Comparison of ENCODE assay signal across 9 mouse cellular contexts in the genomic region with DNA sequence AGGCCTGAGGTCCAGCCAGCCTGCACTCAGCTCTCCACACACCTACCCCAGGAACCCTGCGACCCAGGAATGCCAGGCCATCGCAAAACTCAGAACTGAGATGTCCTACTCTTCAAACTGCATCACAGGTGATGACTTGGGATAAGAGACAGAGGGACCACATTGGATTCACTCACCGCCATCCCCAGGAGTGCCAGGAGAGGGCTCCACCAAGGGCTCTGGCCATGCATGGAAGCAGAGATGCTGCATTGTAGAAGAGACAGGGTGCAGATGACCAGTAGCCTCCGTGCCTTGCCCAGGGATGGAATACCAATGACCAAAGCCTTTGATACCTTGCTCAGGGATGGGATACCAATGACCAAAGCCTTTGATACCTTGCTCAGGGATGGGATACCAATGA. TPM values are rescaled to one million over a fixed set of nuclear protein-coding genes. Genes with fewer than 3 reads are reported as not detected.
DNase-seq lines count a peak whose midpoint lies in the region; ATAC-seq and TF ChIP-seq lines count a peak whose summit lies in the region.
"Had no signal": no experiment of that assay in that cellular context is flagged by ENCODE, and none has a peak within 500 bp of the region (broad histone marks: within the 10 kb centered on the region; RNA-seq: fewer than 3 reads in every experiment).

No protein-coding gene starts in this region.

- no peak overlapping the region for H3K4me3 ChIP-seq in cerebellum, adult 2 months (replicated peaks; ENCODE audit: insufficient read depth, low read depth, low read length)
- no peak overlapping the region for H3K4me3 ChIP-seq in kidney, postnatal 0 days (replicated peaks; ENCODE audit: low read depth, low read length)
- no peak overlapping the region for H3K4me3 ChIP-seq in kidney, embryonic 16.5 days (ENCODE audit: low read length)
- H3K4me3 ChIP-seq in limb, embryonic 11.5 days (ENCODE audit: low read depth, low read length): no peak overlapping the region
- H3K4me3 ChIP-seq: neural tube, embryonic 12.5 days had no signal

- H3K27me3 ChIP-seq in cerebellum, adult 2 months (ENCODE audit: control insufficient read depth, insufficient read depth, low read length): no peaks in the 10 kb centered on the region
- H3K27me3 ChIP-seq in kidney, postnatal 0 days (ENCODE audit: insufficient read depth, low read length): no peaks in the 10 kb centered on the region
- no peaks in the 10 kb centered on the region for H3K27me3 ChIP-seq in kidney, embryonic 16.5 days (ENCODE audit: insufficient read depth, low read length)
- no peaks in the 10 kb centered on the region for H3K27me3 ChIP-seq in limb, embryonic 11.5 days (ENCODE audit: control insufficient read depth, insufficient read depth, low read length)
- H3K27me3 ChIP-seq: neural tube, embryonic 12.5 days had no signal

- peak in 1 of 2 experiments; percentile 40 for DNase-seq in cerebellum, adult 2 months
- DNase-seq in cerebellum, adult 8-10 months: no peak
- DNase-seq in kidney, postnatal 0 days (ENCODE audit: low spot score): peak; percentile 68
- peak; percentile 65 for DNase-seq in MN1 (ENCODE audit: low spot score)
- DNase-seq in limb, embryonic 11.5 days (ENCODE audit: low spot score): peak; percentile 47
- no peak for DNase-seq in left cerebral cortex, adult 8-10 months (ENCODE audit: low spot score in 2 of 2)
- no peak for DNase-seq in heart, adult 11 months

- no peaks in the 10 kb centered on the region for H3K9me3 ChIP-seq in kidney, postnatal 0 days (replicated peaks; ENCODE audit: low read length)
- H3K9me3 ChIP-seq in kidney, embryonic 16.5 days (ENCODE audit: low read length): 0 out of 2 replicates have a peak, but pooled peaks cover 1% of the 10 kb centered on the region
- H3K9me3 ChIP-seq in limb, embryonic 11.5 days (ENCODE audit: control insufficient read depth, low read length): no peaks in the 10 kb centered on the region
- H3K9me3 ChIP-seq: neural tube, embryonic 12.5 days had no signal

- H3K9ac ChIP-seq in kidney, postnatal 0 days (ENCODE audit: low read depth, low read length): no peak overlapping the region
- no peak overlapping the region for H3K9ac ChIP-seq in kidney, embryonic 16.5 days (replicated peaks; ENCODE audit: low read length)
- 0 out of 2 replicates have a peak overlapping the region, but pooled peaks have one; percentile 27 for H3K9ac ChIP-seq in limb, embryonic 11.5 days (ENCODE audit: low read length)
- H3K9ac ChIP-seq: neural tube, embryonic 12.5 days had no signal

- peak; percentile 59; the same call in 1 of the 2 replicates for TF ChIP-seq CTCF in cerebellum, adult 2 months (IDR thresholded peaks at IDR 0.05; ENCODE audit: borderline replicate concordance, insufficient read depth, low read depth, low read length)
- peak; percentile 77 for TF ChIP-seq CTCF in kidney, postnatal 0 days (IDR thresholded peaks at IDR 0.05; ENCODE audit: low read depth)

- no peak overlapping the region for H3K27ac ChIP-seq in cerebellum, adult 2 months (ENCODE audit: insufficient read depth, low read length)
- H3K27ac ChIP-seq in kidney, postnatal 0 days: no peak overlapping the region
- H3K27ac ChIP-seq in kidney, embryonic 16.5 days (ENCODE audit: low read length): no peak overlapping the region
- no peak overlapping the region for H3K27ac ChIP-seq in limb, embryonic 11.5 days (replicated peaks; ENCODE audit: low read depth, low read length)
- H3K27ac ChIP-seq: neural tube, embryonic 12.5 days had no signal

- H3K36me3 ChIP-seq in kidney, postnatal 0 days (ENCODE audit: insufficient read depth, low read length): no peaks in the 10 kb centered on the region
- H3K36me3 ChIP-seq in kidney, embryonic 16.5 days (ENCODE audit: insufficient read depth, low read length): no peaks in the 10 kb centered on the region
- H3K36me3 ChIP-seq in limb, embryonic 11.5 days (ENCODE audit: control insufficient read depth, insufficient read depth, low read length): no peaks in the 10 kb centered on the region; the same call in 1 of the 2 replicates
- H3K36me3 ChIP-seq: neural tube, embryonic 12.5 days had no signal

- H3K4me2 ChIP-seq in kidney, postnatal 0 days (ENCODE audit: low read length): no peak overlapping the region
- no peak overlapping the region for H3K4me2 ChIP-seq in kidney, embryonic 16.5 days (replicated peaks; ENCODE audit: low read depth, low read length)
- H3K4me2 ChIP-seq in limb, embryonic 11.5 days (ENCODE audit: low read depth, severe bottlenecking): no peak overlapping the region
- H3K4me2 ChIP-seq: neural tube, embryonic 12.5 days had no signal

- 72% methylated on average over 4 of the region's 4 CpGs for WGBS in cerebellum, adult 2 months
- 75% methylated on average over 4 of the region's 4 CpGs for WGBS in kidney, postnatal 0 days
- WGBS in kidney, embryonic 16.5 days: 76% methylated on average over 4 of the region's 4 CpGs
- WGBS in limb, embryonic 11.5 days: 72% methylated on average over 4 of the region's 4 CpGs

- TF ChIP-seq POLR2A in cerebellum, adult 2 months (IDR thresholded peaks at IDR 0.05; ENCODE audit: borderline replicate concordance, insufficient read depth, low read length): no peak

- ATAC-seq in kidney, postnatal 0 days (replicated peaks; ENCODE audit: low FRiP score, low read depth): no peak; the same call in 1 of the 2 replicates
- ATAC-seq in kidney, embryonic 16.5 days (ENCODE audit: low FRiP score, low TSS enrichment): no peak
- ATAC-seq in limb, embryonic 11.5 days (ENCODE audit: insufficient number of reproducible peaks, low FRiP score, low TSS enrichment, low read depth): no peak

- no peaks in the 10 kb centered on the region for H3K4me1 ChIP-seq in cerebellum, adult 2 months (ENCODE audit: control insufficient read depth, insufficient read depth, low read length)
- H3K4me1 ChIP-seq in kidney, postnatal 0 days (replicated peaks; ENCODE audit: insufficient read depth, low read length): peaks cover 13% of the 10 kb centered on the region; the same call in 1 of the 2 replicates
- H3K4me1 ChIP-seq in kidney, embryonic 16.5 days (ENCODE audit: insufficient read depth, low read length): peaks cover 24% of the 10 kb centered on the region
- peaks cover 27% of the 10 kb centered on the region for H3K4me1 ChIP-seq in limb, embryonic 11.5 days (ENCODE audit: control insufficient read depth, insufficient read depth, low read length)

RNA-seq across cellular contexts. Expression of gene Slc38a10, which starts 9.3 kb away (rescaled TPM):
- polyA plus RNA-seq in cerebellum, adult 2 months (2012; rRNA removed): 72.5 and 73.2 TPM in 2 replicates
- 94.0 and 105 TPM in 2 replicates for polyA plus RNA-seq in kidney, postnatal 0 days (2015; fragmentation: Nextera tagmentation; extraction: Ambion mirVana)
- polyA plus RNA-seq in kidney, embryonic 16.5 days (2015; fragmentation: Nextera tagmentation; extraction: Ambion mirVana): 132 and 133 TPM in 2 replicates
- 46.1 and 53.2 TPM in 2 replicates for polyA plus RNA-seq in limb, embryonic 11.5 days (2014; fragmentation: Nextera tagmentation; extraction: Ambion mirVana)
- 10 to 100 TPM; 80.0 to 98.8 (median 89.6) TPM for total RNA-seq in left cerebral cortex, adult 8-10 months (2022)

Comparison
In these comparisons a context has a peak if more than half of its experiments do, and no peak if none do; other contexts are left out.
1. DNase-seq: peak in kidney, postnatal 0 days (single experiment), MN1 (single experiment) and limb, embryonic 11.5 days (single experiment); none in cerebellum, adult 8-10 months (single experiment), left cerebral cortex, adult 8-10 months (0 of 2) and heart, adult 11 months (single experiment).